Mouse (Mus musculus): ENCODE measurements at regions not wholly inside any gene's neighbourhood (a gene's known extent, or its start where the extent isn't known, plus 50 kb on each side); places are given as distances from the start of the nearest gene placed in this dataset.

GRCm38 (mm10) chr8:126681948-126682651 is 88.3 kb upstream of the Irf2bp2 start:
- H3K36me3 ChIP-seq (ENCODE audit: insufficient read depth): no peaks in the 10 kb centered on the region
- no peak overlapping the region for H3K4me2 ChIP-seq
- ATAC-seq (ENCODE audit: insufficient read depth) (no peak), DNase-seq (no peak)
- no peak for TF ChIP-seq CTCF (IDR thresholded peaks at IDR 0.05; ENCODE audit: low read depth)
- 64% methylated on average over 6 of the region's 6 CpGs for WGBS
- no peak overlapping the region for H3K27ac ChIP-seq (ENCODE audit: low read depth)
- no peak overlapping the region for H3K4me3 ChIP-seq (ENCODE audit: low read depth, low read length)
- H3K27me3 ChIP-seq (ENCODE audit: insufficient read depth, low read length): no peaks in the 10 kb centered on the region
- H3K9me3 ChIP-seq (ENCODE audit: low read depth, low read length): no peaks in the 10 kb centered on the region
- H3K9ac ChIP-seq: no peak overlapping the region
- H3K4me1 ChIP-seq (ENCODE audit: insufficient read depth): no peaks in the 10 kb centered on the region

GRCm38 (mm10) chr8:126678004-126678751 is 84.4 kb upstream of the Irf2bp2 start:
- H3K4me3 ChIP-seq (ENCODE audit: low read depth, low read length): no peak overlapping the region
- no peak overlapping the region for H3K27ac ChIP-seq (ENCODE audit: low read depth)
- H3K4me1 ChIP-seq (ENCODE audit: insufficient read depth): no peaks in the 10 kb centered on the region
- no peak for DNase-seq
- 67% methylated on average over 13 of the region's 13 CpGs for WGBS
- H3K9ac ChIP-seq: no peak overlapping the region
- no peak for ATAC-seq (ENCODE audit: insufficient read depth)
- TF ChIP-seq CTCF (IDR thresholded peaks at IDR 0.05; ENCODE audit: low read depth): no peak
- no peaks in the 10 kb centered on the region for H3K9me3 ChIP-seq (ENCODE audit: low read depth, low read length)
- no peaks in the 10 kb centered on the region for H3K27me3 ChIP-seq (ENCODE audit: insufficient read depth, low read length)
- no peaks in the 10 kb centered on the region for H3K36me3 ChIP-seq (ENCODE audit: insufficient read depth)
- no peak overlapping the region for H3K4me2 ChIP-seq

GRCm38 (mm10) chr8:126675153-126675552 is 81.4 kb upstream of the Irf2bp2 start:
- no peak overlapping the region for H3K4me2 ChIP-seq
- no peak for TF ChIP-seq CTCF (IDR thresholded peaks at IDR 0.05; ENCODE audit: low read depth)
- DNase-seq (no peak), ATAC-seq (ENCODE audit: insufficient read depth) (no peak)
- no peak overlapping the region for H3K27ac ChIP-seq (ENCODE audit: low read depth)
- H3K27me3 ChIP-seq (ENCODE audit: insufficient read depth, low read length): no peaks in the 10 kb centered on the region
- no peaks in the 10 kb centered on the region for H3K9me3 ChIP-seq (ENCODE audit: low read depth, low read length)
- no peak overlapping the region for H3K4me3 ChIP-seq (ENCODE audit: low read depth, low read length)
- H3K36me3 ChIP-seq (ENCODE audit: insufficient read depth): no peaks in the 10 kb centered on the region
- 89% methylated on average over 2 of the region's 2 CpGs for WGBS
- no peak overlapping the region for H3K9ac ChIP-seq
- H3K4me1 ChIP-seq (ENCODE audit: insufficient read depth): no peaks in the 10 kb centered on the region

GRCm38 (mm10) chr8:126673038-126673740 is 79.4 kb upstream of the Irf2bp2 start:
- no peak for TF ChIP-seq CTCF (IDR thresholded peaks at IDR 0.05; ENCODE audit: low read depth)
- Histone ChIP-seq H3K27ac (ENCODE audit: low read depth) (no peak overlapping the region), H3K9me3 (ENCODE audit: low read depth, low read length) (no peaks in the 10 kb centered on the region), H3K36me3 (ENCODE audit: insufficient read depth) (no peaks in the 10 kb centered on the region), H3K27me3 (ENCODE audit: insufficient read depth, low read length) (no peaks in the 10 kb centered on the region), H3K4me1 (ENCODE audit: insufficient read depth) (peaks cover 7% of the 10 kb centered on the region), H3K4me2 (no peak overlapping the region), H3K4me3 (ENCODE audit: low read depth, low read length) (no peak overlapping the region), H3K9ac (no peak overlapping the region)
- DNase-seq: peak; percentile 35
- WGBS: 48% methylated on average over 9 of the region's 9 CpGs
- no peak for ATAC-seq (ENCODE audit: insufficient read depth)

- H3K27ac ChIP-seq (ENCODE audit: low read depth): no peak overlapping the region
These were observed 77.8 kb upstream of the Irf2bp2 start for GRCm38 (mm10) chr8:126671594-126671993.

GRCm38 (mm10) chr8:126669919-126670318 is 76.1 kb upstream of the Irf2bp2 start:
- no peak for TF ChIP-seq CTCF (IDR thresholded peaks at IDR 0.05; ENCODE audit: low read depth)
- no peak overlapping the region for H3K9ac ChIP-seq
- no peak overlapping the region for H3K4me3 ChIP-seq (ENCODE audit: low read depth, low read length)
- no peak overlapping the region for H3K27ac ChIP-seq (ENCODE audit: low read depth)
- ATAC-seq (ENCODE audit: insufficient read depth) (no peak), DNase-seq (no peak)
- H3K27me3 ChIP-seq (ENCODE audit: insufficient read depth, low read length): no peaks in the 10 kb centered on the region
- H3K9me3 ChIP-seq (ENCODE audit: low read depth, low read length): no peaks in the 10 kb centered on the region
- peaks cover 33% of the 10 kb centered on the region for H3K4me1 ChIP-seq (ENCODE audit: insufficient read depth)
- no peaks in the 10 kb centered on the region for H3K36me3 ChIP-seq (ENCODE audit: insufficient read depth)
- no peak overlapping the region for H3K4me2 ChIP-seq
- WGBS: 84% methylated on average over 9 of the region's 9 CpGs

More at GRCm38 (mm10) chr8:126671594-126671993, 77.8 kb upstream of the Irf2bp2 start:
- Histone ChIP-seq H3K9ac (no peak overlapping the region), H3K27me3 (ENCODE audit: insufficient read depth, low read length) (no peaks in the 10 kb centered on the region), H3K9me3 (ENCODE audit: low read depth, low read length) (no peaks in the 10 kb centered on the region), H3K4me1 (ENCODE audit: insufficient read depth) (peaks cover 22% of the 10 kb centered on the region), H3K36me3 (ENCODE audit: insufficient read depth) (no peaks in the 10 kb centered on the region), H3K4me2 (no peak overlapping the region), H3K4me3 (ENCODE audit: low read depth, low read length) (no peak overlapping the region)
- DNase-seq (no peak), ATAC-seq (ENCODE audit: insufficient read depth) (no peak)
- no peak for TF ChIP-seq CTCF (IDR thresholded peaks at IDR 0.05; ENCODE audit: low read depth)
- WGBS: 90% methylated on average over 11 of the region's 11 CpGs

- no peak for TF ChIP-seq CTCF (IDR thresholded peaks at IDR 0.05; ENCODE audit: low read depth)
- Histone ChIP-seq H3K4me2 (no peak overlapping the region), H3K27me3 (ENCODE audit: insufficient read depth, low read length) (no peaks in the 10 kb centered on the region), H3K4me1 (ENCODE audit: insufficient read depth) (peaks cover 40% of the 10 kb centered on the region), H3K9me3 (ENCODE audit: low read depth, low read length) (no peaks in the 10 kb centered on the region), H3K9ac (no peak overlapping the region), H3K36me3 (ENCODE audit: insufficient read depth) (no peaks in the 10 kb centered on the region), H3K27ac (ENCODE audit: low read depth) (no peak overlapping the region; the same call in 1 of the 2 replicates), H3K4me3 (ENCODE audit: low read depth, low read length) (no peak overlapping the region)
- ATAC-seq (ENCODE audit: insufficient read depth) (no peak), DNase-seq (no peak)
- WGBS: 50% methylated on average over 6 of the region's 6 CpGs
These were observed 75.4 kb upstream of the Irf2bp2 start for GRCm38 (mm10) chr8:126669154-126669553.
